Mouse (Mus musculus) thymus, postnatal 25 days (tissue): ENCODE results near the gene Bmp8b.
"Not testable (repeated sequence)": the region's sequence is repeated elsewhere in the genome, so short reads cannot be mapped to it uniquely, and the experiment has no call there.

Experiments used
- DNase-seq: peaks from one replicate; pipeline ENCODE4 v3.0.0; 2022

The Bmp8b gene

DNA sequence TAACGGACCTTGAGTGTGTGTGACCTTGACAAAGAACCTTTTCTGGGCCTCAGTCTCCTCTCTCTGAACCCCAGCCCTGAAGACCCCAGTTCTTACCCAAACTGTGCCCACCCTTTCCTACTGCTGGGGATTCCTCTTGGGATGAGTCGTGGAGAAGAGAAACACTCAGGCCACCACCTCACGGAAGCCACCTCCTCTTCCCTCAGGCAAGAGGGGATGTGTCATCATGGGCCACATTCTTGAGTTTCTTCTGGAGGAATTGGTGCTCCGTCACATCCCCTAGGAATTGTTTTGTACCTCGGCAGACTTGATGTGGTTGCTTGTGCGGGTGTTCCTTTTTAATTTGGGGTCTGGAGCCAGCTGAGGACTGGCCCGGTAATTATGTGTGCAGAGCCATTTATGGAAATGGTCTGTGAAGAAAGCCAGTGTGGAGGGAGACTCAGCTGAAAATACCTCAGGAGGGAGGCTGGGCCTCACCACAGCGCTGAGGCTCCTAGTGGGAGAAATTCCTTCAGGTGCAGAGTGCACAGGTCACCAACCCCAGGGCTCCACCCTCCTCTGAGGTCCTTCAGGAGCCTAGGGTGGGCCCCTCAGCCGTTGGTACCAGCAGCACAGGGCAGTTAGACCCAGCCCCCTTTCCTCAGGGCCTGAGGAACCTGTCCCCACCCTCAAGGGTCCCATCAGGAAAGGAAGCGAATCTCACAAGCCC lies 6.5 kb downstream of the Bmp8b start:
- not testable (repeated sequence) for DNase-seq

GRCm38 (mm10) chr4:123112216-123112764 lies 7.3 kb downstream of the Bmp8b start:
- no peak for DNase-seq

GRCm38 (mm10) chr4:123114651-123115050 lies 9.7 kb downstream of the Bmp8b start:
- not testable (repeated sequence) for DNase-seq

- DNase-seq: no peak
Observed at GRCm38 (mm10) chr4:123116011-123116410, 11.0 kb downstream of the Bmp8b start, which contains the start of gene Oxct2b. Oxct2b (plus strand) TSS chr4:123116266.

- DNase-seq: not testable (repeated sequence)
Observed at GRCm38 (mm10) chr4:123116640-123117039, 11.7 kb downstream of the Bmp8b start.

DNA sequence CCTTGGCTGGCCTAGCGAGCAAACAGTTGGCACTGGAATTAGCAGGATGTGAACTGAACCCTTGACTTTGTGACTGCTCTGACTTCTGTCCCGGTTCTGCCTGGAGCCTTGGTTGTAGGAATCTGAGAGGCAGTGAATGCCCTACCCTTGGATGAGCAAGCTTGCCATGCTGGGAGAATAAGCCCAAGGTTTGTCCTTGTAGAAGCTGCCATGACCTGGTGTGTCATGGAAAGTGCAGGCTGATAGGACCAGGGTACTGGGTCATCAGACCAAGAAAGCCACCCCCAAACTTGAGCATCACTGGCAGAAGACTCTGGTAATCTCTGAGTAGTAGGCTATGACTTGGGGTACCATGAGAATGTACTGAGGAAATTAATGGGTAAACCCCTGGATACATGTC lies 16.3 kb downstream of the Bmp8b start:
- no peak for DNase-seq

- no peak for DNase-seq
Observed at GRCm38 (mm10) chr4:123126626-123127025, 21.7 kb downstream of the Bmp8b start.

DNA sequence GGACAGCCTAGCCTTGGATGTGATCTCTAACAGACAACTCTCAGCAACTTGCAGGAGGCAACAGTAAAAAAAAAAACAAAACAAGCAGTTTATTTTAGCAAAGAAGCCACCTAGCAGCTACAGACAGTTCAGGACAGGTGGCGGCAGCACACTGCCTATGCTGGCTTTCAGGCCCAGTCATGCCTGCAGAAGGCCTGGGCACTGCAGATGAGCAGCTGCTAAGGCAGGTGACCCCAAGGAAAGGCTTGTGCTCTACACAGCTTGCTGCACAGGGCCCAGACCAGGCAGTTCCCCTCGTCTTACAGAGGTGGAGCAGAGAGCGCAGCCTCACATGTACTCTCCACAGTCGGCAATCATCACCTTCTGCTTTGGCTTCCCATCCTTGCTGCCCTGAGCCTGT lies 22.1 kb downstream of the Bmp8b start:
- DNase-seq: no peak

- no peak for DNase-seq
Observed at GRCm38 (mm10) chr4:123137551-123137950, 32.6 kb downstream of the Bmp8b start.

DNA sequence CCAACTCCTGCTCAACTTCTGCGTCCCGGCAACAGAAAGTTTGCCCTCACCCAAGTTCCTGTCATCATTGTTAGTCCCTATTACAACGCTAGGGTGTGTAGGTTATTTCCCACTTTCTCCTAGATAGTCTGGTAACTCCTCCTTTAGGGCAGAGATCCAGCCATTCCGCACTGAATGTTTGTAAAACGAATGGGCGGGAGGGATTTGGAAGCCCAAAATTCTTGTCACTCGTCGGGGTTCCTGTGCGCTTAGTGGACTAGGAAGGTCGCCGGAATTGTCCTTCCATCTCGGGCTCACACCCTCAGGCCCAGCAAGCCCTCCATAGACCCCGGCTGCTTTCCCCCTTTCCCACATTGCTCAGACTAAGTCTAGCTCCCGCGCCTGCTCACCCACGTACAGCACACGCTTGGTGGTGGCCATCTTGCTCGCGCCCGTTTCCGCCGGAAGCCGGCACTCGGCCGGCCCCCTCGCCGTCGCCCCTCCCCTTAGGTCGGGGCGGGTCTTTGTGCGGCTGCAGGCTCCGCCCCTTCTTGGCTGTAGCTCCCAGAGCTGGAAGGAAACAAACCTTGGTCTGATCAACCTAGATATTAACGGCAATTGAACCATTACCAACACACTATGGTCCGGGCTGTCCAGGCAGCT lies 34.7 kb downstream of the Bmp8b start, which contains the start of gene Ppie:
TSS of gene Ppie (minus strand) at position 439 of the 642 bp plus-strand sequence.
- DNase-seq: peak; percentile 69

GRCm38 (mm10) chr4:123147446-123148150 lies 42.6 kb downstream of the Bmp8b start:
- DNase-seq: peak; percentile 19

- no peak for DNase-seq
Observed at GRCm38 (mm10) chr4:123152003-123152402, 47.0 kb downstream of the Bmp8b start.

DNA sequence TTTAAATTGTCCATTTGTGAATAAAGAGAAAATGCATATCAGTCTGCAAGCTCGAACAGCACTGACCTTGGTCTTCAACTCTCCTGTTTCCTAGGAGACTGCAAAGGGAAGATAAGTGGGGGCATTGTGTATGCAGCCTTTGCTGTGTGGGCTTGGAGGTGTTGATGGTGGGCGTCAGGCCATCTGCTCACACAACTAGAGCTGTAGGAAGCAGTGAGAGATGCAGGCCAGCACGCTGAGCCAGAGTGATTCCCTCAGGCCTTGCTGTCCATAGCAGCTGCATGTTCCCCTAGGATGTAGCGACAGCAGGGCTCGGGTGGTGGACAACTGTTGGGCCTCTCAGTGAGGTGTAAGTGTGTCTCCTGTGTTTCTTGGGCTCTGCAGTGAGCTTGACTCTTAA lies 48.0 kb downstream of the Bmp8b start:
- DNase-seq: no peak

DNA sequence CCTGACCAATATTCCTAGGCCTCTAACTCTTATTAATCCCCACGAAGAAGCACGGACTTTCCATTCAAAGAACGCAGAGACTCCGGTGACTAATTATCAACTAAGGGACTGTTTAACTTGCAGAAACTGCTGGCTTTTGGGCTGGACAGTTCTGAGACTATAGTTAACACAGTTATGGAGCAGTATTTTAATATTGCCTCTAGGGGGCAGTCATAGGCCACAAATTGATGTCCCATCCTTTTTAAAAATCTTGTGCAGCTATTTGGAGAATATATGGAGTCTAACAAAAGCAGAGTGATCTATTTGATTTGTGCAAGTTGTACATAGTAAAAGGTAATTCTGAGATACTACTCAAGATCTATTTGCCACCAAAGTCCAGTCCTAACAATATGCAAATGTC lies 50.0 kb downstream of the Bmp8b start:
- no peak for DNase-seq

- DNase-seq: no peak
Observed at GRCm38 (mm10) chr4:123155427-123155826, 50.5 kb downstream of the Bmp8b start.

GRCm38 (mm10) chr4:123155840-123156239 lies 50.9 kb downstream of the Bmp8b start:
- DNase-seq: no peak

GRCm38 (mm10) chr4:123160571-123160970 lies 55.6 kb downstream of the Bmp8b start:
- DNase-seq: no peak

DNA sequence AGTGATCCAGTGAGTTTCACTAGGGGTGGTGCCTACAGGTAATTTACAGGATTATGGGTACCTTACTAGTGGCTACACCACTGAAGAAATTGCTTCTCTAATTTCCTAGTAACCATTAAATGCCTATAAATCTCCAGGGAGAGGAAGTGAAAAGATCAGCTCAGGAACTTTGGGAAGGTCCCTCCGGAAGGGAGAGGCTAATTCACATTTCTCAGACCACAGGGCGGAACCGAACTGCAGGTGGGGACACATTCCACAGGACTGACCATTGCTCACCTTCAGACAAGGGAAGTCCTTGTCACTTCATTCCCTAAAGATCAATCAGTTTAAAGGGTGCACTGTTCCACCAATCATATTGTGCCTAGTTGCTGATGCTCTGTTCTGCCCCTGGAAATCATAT lies 56.3 kb downstream of the Bmp8b start:
- not testable (repeated sequence) for DNase-seq

GRCm38 (mm10) chr4:123162305-123162917 lies 57.4 kb downstream of the Bmp8b start:
- no peak for DNase-seq

GRCm38 (mm10) chr4:123164157-123164556 lies 59.2 kb downstream of the Bmp8b start:
- DNase-seq: no peak

DNA sequence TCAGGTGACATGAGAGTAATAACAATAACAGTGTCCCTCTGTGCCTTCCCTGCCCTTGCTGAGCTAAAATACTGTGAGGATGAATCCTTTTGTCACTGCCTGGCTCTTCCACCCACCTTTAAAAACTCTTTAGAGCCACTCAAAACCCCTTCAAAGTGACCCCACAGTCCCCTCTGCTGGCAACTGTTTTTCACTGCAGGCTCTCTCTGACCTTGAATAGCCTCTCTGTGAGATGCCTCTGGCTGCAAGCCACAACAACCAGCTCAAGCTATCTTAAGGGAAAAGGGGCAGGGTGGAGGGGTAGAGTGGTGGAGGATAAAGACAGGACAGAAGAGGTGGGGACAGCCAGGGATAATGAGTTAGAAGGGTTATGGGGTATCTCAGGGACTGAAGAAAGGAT lies 66.8 kb downstream of the Bmp8b start:
- no peak for DNase-seq
